Mouse (Mus musculus) embryonic facial prominence, embryonic 15.5 days (tissue): Measurements from ENCODE around the gene Hoxd8. TPM values are rescaled to one million over a fixed set of nuclear protein-coding genes. Genes with fewer than 3 reads are reported as not detected.

ENCODE experiments used
- ATAC-seq: fragments of 200-750 bp; cut with Nextera tagmentation; 2 replicates; pipeline ENCODE4 v1.8.0; 2017; ENCODE audit warnings: low read depth, moderate TSS enrichment; ENCODE audit not compliant: insufficient number of reproducible peaks, low FRiP score, low TSS enrichment
- H3K27ac ChIP-seq: fragments of 300-500 bp; sonication (generic); replicated peaks from 2 replicates; pipeline ENCODE4 v1.5.1; 2015; ENCODE audit warnings: mild to moderate bottlenecking, inconsistent platforms
- H3K27me3 ChIP-seq: fragments of 300-500 bp; sonication (generic); 2 replicates; pipeline ENCODE4 v1.6.1; 2015; ENCODE audit warnings: inconsistent platforms
- H3K36me3 ChIP-seq: fragments of 300-500 bp; sonication (generic); 2 replicates; pipeline ENCODE4 v1.6.1; 2015; ENCODE audit warnings: mild to moderate bottlenecking, inconsistent platforms
- H3K4me1 ChIP-seq: fragments of 300-500 bp; sonication (generic); 2 replicates; pipeline ENCODE4 v1.6.1; 2015; ENCODE audit warnings: inconsistent platforms
- H3K4me2 ChIP-seq: fragments of 300-500 bp; sonication (generic); replicated peaks from 2 replicates; pipeline ENCODE4 v1.6.1; 2015; ENCODE audit warnings: mild to moderate bottlenecking, inconsistent platforms
- H3K4me3 ChIP-seq: fragments of 300-500 bp; sonication (generic); replicated peaks from 2 replicates; pipeline ENCODE4 v1.5.1; 2015; ENCODE audit warnings: mild to moderate bottlenecking, inconsistent platforms
- H3K9ac ChIP-seq: fragments of 300-500 bp; sonication (generic); 2 replicates; pipeline ENCODE4 v1.6.1; 2015; ENCODE audit warnings: inconsistent platforms
- H3K9me3 ChIP-seq: fragments of 300-500 bp; sonication (generic); replicated peaks from 2 replicates; pipeline ENCODE4 v1.6.1; 2016; ENCODE audit warnings: inconsistent platforms
- WGBS: fragments of 180-500 bp; shearing (Covaris S2); methylation state at CpG from one replicate; pipeline ENCODE4 v1.1.7; 2015; 5-methylcytosine and 5-hydroxymethylcytosine counted together
- polyA plus RNA-seq: library from polyadenylated mRNA; unstranded; fragments of >200 nt; fragmentation: Nextera tagmentation; extraction: Ambion mirVana; gene quantifications from 2 replicates; pipeline ENCODE4 v1.2.1, GENCODE M21; 2015

Hoxd8 gene
- polyA plus RNA-seq, result 6.4 and 8.0 TPM in 2 replicates

DNA sequence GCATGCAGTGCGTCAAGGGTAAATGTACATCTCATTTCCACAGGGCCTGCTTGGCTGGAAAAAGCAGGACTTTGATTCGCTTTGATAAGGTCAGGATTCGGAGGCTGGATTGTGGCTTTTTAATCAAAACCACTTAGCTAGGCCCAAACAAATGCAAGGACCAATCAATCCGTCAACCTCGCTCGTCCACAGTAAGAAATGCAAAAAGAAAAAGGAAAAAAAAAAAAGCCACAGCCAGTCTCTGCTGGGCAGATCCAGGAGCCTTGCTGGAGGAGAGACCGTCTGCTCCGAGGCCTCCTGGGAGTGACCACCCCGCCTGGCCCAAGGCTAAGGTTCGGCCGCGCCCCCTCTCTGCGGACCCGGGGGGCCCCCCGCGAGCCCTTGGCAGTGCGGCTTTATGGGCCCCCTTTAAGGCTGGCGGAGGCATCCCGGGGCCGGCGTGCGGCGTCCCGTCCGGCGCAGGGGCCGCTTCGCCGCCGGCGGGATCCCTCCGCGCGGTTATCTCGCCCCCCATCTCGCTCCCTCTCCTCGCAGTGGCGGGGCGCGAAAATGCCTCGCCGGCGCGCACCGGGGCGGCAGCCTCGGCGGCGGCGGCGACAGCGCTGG lies at the start of gene Hoxd8:
TSS of gene Hoxd8 (plus strand) at position 223 of the 606 bp plus-strand sequence.
- H3K4me1 ChIP-seq, result peaks cover 18% of the 10 kb centered on the region
- under 1% methylated on average over 52 of the region's 52 CpGs for WGBS
- ATAC-seq, result no peak; the same call in 1 of the 2 replicates
- peaks cover 94% of the 10 kb centered on the region for H3K27me3 ChIP-seq
- peak within 1 kb of the TSS; percentile 50 for H3K4me3 ChIP-seq
- peak within 1 kb of the TSS; percentile 55 for H3K27ac ChIP-seq
- no peaks in the 10 kb centered on the region for H3K36me3 ChIP-seq
- peak within 1 kb of the TSS; percentile 84 for H3K4me2 ChIP-seq
- peak within 1 kb of the TSS; percentile 28; the same call in 1 of the 2 replicates for H3K9ac ChIP-seq
- no peaks in the 10 kb centered on the region for H3K9me3 ChIP-seq

- ATAC-seq, result no peak
- no peaks in the 10 kb centered on the region for H3K9me3 ChIP-seq
- H3K27me3 ChIP-seq, result peaks cover 88% of the 10 kb centered on the region
- 7% methylated on average over 20 of the region's 20 CpGs for WGBS
- peaks cover 24% of the 10 kb centered on the region for H3K4me1 ChIP-seq
- no peak overlapping the region for H3K27ac ChIP-seq
- no peak overlapping the region; the same call in 1 of the 2 replicates for H3K4me3 ChIP-seq
- no peak overlapping the region; the same call in 1 of the 2 replicates for H3K4me2 ChIP-seq
- H3K9ac ChIP-seq, result no peak overlapping the region
- no peaks in the 10 kb centered on the region for H3K36me3 ChIP-seq
These were observed 49.5 kb upstream of the Hoxd8 start for GRCm38 (mm10) chr2:74654743-74655419.

DNA sequence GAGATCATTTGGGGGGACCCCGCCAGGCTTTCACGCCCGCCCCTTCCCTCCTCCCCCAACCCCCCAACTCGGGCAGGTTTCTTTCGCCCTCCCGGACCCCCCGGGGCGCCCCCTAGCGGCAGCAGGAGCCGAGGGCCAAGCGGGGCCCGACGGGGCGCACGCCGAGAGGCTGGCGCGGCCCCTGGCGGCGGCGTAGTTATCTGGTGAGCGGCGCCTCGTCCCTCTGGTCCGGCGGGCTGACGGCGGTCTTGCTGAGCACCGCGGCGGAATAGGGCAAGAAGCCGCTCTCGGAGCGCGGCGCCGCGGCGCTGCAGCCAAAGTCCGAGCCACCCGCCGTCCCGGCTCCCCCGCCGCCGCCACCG lies 49.0 kb upstream of the Hoxd8 start:
- Histone ChIP-seq H3K4me2 (peak overlapping the region; percentile 57), H3K9me3 (no peaks in the 10 kb centered on the region), H3K27me3 (peaks cover 86% of the 10 kb centered on the region), H3K4me1 (peaks cover 24% of the 10 kb centered on the region), H3K27ac (no peak overlapping the region), H3K9ac (no peak overlapping the region), H3K4me3 (peak overlapping the region; percentile 37), H3K36me3 (no peaks in the 10 kb centered on the region)
- WGBS, result 0% methylated on average over 29 of the region's 47 CpGs
- no peak for ATAC-seq

DNA sequence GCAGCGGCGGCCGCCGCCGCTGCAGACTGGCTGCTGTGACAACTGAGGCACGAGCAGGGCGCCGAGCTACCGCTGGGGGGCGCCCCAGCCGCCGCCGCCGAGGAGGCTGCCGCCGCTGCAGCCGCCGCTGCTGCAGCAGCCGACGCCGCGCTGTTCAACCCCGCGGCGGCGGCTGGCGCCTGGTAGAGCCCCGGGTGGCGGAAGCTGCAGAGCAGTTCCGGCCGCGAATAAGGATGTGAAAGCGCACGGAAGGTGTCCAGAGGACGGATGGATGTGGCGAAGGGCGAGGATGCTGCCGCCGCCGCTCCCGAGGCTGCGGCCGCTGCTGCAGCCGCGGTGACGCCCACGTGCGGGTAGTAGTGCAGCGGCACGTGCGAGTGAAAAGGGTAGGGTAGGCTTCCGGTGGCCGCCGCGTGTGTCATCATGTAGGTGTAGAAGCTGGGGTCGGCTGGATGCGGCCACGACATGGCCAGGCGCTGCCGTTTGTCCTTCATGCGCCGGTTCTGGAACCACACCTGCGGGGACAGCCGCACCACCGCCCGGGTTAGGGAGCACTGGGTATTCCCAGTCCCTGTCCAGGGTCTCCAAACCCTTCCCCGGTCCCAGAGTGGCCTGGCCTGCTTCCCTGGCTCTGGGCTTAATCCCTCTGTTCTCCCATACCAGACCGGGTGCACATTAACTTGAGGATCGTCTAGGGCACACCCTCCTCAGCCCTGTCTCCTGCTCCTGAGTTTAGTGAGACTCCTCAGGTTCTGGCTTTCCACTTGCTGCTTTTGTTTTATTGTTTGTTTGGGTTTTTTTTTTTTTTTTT lies 48.4 kb upstream of the Hoxd8 start:
- peak overlapping the region; percentile 37 for H3K4me3 ChIP-seq
- H3K9ac ChIP-seq, result no peak overlapping the region
- H3K36me3 ChIP-seq, result no peaks in the 10 kb centered on the region
- ATAC-seq, result no peak
- H3K9me3 ChIP-seq, result no peaks in the 10 kb centered on the region
- under 1% methylated on average over 69 of the region's 69 CpGs for WGBS
- H3K4me2 ChIP-seq, result peak overlapping the region; percentile 57
- peaks cover 86% of the 10 kb centered on the region for H3K27me3 ChIP-seq
- H3K4me1 ChIP-seq, result peaks cover 29% of the 10 kb centered on the region
- no peak overlapping the region for H3K27ac ChIP-seq

DNA sequence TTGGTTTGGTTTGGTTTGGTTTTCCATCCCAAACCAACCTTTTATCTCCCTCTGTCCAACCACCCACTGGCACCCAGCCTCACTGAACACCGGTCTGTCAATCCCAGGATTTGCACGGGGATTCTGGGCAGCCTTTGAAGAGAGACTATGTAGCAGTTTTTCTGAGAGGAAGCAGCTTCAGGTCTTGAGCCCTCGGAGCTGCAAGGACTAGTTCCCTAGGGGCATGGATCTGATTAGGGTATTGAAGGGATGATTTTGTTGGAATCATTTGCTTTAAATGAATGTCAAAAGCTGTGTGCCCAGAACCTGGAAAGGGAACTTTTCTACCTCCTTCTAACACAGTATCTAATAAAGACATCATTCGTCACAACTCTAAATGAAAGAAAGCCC lies 47.8 kb upstream of the Hoxd8 start:
- no peak overlapping the region for H3K27ac ChIP-seq
- peaks cover 86% of the 10 kb centered on the region for H3K27me3 ChIP-seq
- no peak for ATAC-seq
- 2% methylated on average over 4 of the region's 4 CpGs for WGBS
- no peaks in the 10 kb centered on the region for H3K36me3 ChIP-seq
- H3K9me3 ChIP-seq, result no peaks in the 10 kb centered on the region
- H3K9ac ChIP-seq, result no peak overlapping the region
- peaks cover 32% of the 10 kb centered on the region for H3K4me1 ChIP-seq
- no peak overlapping the region for H3K4me3 ChIP-seq
- no peak overlapping the region for H3K4me2 ChIP-seq

GRCm38 (mm10) chr2:74657251-74658023 lies 47.0 kb upstream of the Hoxd8 start:
- Histone ChIP-seq H3K27ac (no peak overlapping the region), H3K27me3 (peaks cover 86% of the 10 kb centered on the region), H3K36me3 (no peaks in the 10 kb centered on the region), H3K4me2 (peak overlapping the region; percentile 29), H3K9me3 (no peaks in the 10 kb centered on the region), H3K4me3 (peak overlapping the region; percentile 21; the same call in 1 of the 2 replicates), H3K4me1 (peaks cover 34% of the 10 kb centered on the region), H3K9ac (no peak overlapping the region)
- ATAC-seq, result no peak
- WGBS, result 3% methylated on average over 62 of the region's 62 CpGs

GRCm38 (mm10) chr2:74658024-74658666 lies 46.3 kb upstream of the Hoxd8 start:
- no peaks in the 10 kb centered on the region for H3K9me3 ChIP-seq
- H3K4me3 ChIP-seq, result peak overlapping the region; percentile 21; the same call in 1 of the 2 replicates
- no peak for ATAC-seq
- H3K27ac ChIP-seq, result no peak overlapping the region
- H3K4me2 ChIP-seq, result peak overlapping the region; percentile 29
- H3K4me1 ChIP-seq, result peaks cover 34% of the 10 kb centered on the region
- H3K36me3 ChIP-seq, result no peaks in the 10 kb centered on the region
- 2% methylated on average over 15 of the region's 15 CpGs for WGBS
- no peak overlapping the region for H3K9ac ChIP-seq
- H3K27me3 ChIP-seq, result peaks cover 91% of the 10 kb centered on the region

- H3K27ac ChIP-seq, result no peak overlapping the region
- peak overlapping the region; percentile 15; the same call in 1 of the 2 replicates for H3K4me2 ChIP-seq
- 3% methylated on average over 47 of the region's 47 CpGs for WGBS
- peaks cover 34% of the 10 kb centered on the region for H3K4me1 ChIP-seq
- ATAC-seq, result no peak
- peaks cover 95% of the 10 kb centered on the region for H3K27me3 ChIP-seq
- peak overlapping the region; percentile 12; the same call in 1 of the 2 replicates for H3K4me3 ChIP-seq
- H3K9me3 ChIP-seq, result no peaks in the 10 kb centered on the region
- no peaks in the 10 kb centered on the region for H3K36me3 ChIP-seq
- no peak overlapping the region for H3K9ac ChIP-seq
These were observed 45.6 kb upstream of the Hoxd8 start for GRCm38 (mm10) chr2:74658667-74659371.

DNA sequence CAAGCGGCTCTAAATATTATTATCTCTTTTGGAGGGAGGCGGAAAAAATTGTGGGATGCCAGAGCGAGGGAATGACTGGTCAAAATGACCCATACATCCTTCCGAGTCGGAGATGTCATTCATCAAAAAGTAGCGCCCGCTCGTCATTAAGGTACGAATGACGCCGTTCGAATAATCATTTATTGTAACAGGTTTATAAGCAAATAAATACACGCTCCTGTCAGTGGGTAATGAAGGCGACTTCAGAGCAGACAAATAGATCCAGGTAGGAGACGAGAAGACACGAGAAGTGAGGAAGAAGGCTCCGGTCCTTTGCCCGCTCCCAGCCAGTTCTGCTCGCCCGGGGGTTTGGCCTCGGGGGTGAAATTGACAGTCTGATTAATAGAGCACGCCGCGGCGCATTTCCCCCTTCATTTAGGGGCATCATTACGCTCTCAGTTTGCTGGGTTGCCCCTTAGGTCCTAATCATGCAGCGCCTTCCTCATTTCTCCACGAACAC lies 44.9 kb upstream of the Hoxd8 start, which contains the start of gene Evx2:
TSS of gene Evx2 (minus strand) at position 51 of the 499 bp plus-strand sequence.
- Histone ChIP-seq H3K27ac (no peak within 1 kb of the TSS), H3K9me3 (no peaks in the 10 kb centered on the region), H3K4me1 (peaks cover 34% of the 10 kb centered on the region), H3K27me3 (peaks cover 95% of the 10 kb centered on the region), H3K9ac (no peak within 1 kb of the TSS), H3K36me3 (no peaks in the 10 kb centered on the region), H3K4me2 (peak within 1 kb of the TSS; percentile 15; the same call in 1 of the 2 replicates), H3K4me3 (peak within 1 kb of the TSS; percentile 12; the same call in 1 of the 2 replicates)
- no peak for ATAC-seq
- 3% methylated on average over 28 of the region's 28 CpGs for WGBS
